Mouse (Mus musculus): ENCODE measurements around the gene Chrnb1. TPM values are rescaled to one million over a fixed set of nuclear protein-coding genes. Genes with fewer than 3 reads are reported as not detected.

Chrnb1 gene
- total RNA-seq (2021), result 100 to 1,000 TPM; 105 to 124 TPM
- long read RNA-seq, experiment 1, transcript Chrnb1-201 (11 exons, 2,155 nt), result major isoform, 70 of 102 reads
- long read RNA-seq, experiment 1, partial matches to known transcripts, result 19 of 102 reads
- long read RNA-seq, experiment 1, other reads (novel, unspliced or antisense), result 13 of 102 reads
- long read RNA-seq, experiment 2, transcript Chrnb1-201 (11 exons, 2,155 nt), result major isoform, 64 of 90 reads
- long read RNA-seq, experiment 2, partial matches to known transcripts, result 14 of 90 reads
- long read RNA-seq, experiment 2, other reads (novel, unspliced or antisense), result 12 of 90 reads

GRCm38 (mm10) chr11:69795168-69795982 lies at the start of gene Chrnb1:
Chrnb1 (minus strand) TSS chr11:69795943.
- peak; percentile 88 for DNase-seq

- DNase-seq, result no peak
Observed at GRCm38 (mm10) chr11:69838714-69839104, 43.0 kb upstream of the Chrnb1 start.

DNA sequence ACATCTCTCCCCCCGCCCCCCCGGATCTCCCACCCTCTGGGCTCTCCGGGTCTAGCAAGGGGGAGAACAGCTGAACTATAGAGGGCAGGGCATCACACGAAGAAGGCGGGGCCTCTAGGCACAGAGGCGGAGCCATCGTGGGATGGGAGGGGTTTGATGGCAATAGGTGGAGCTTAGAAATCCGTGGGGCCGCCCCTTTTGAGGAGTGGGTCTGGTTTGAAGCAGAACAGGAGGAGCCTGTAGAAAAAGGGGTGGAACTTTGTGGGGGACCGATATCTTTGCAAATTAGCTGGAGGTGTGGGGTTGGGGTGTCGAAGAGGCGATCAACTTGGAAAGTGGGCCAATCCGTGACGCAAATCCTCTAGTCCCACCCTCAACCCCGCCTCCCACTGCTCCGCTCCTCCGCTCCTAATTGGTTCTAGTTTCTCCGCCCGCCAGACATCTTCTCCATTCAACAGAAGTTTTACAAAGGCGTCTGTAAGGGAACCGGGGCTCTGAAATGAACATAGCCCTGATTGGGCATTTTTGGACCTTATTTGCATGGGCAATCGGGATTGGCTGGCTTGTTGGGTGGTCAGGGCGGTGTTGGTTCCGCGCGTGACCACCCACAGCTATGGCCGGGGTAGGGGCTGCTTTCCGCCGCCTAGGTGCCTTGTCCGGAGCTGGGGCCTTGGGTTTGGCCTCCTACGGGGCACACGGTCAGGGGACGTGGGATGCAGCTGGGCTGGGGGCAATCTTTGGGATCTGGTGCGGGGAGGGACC lies 42.4 kb upstream of the Chrnb1 start, which contains the start of gene Tmem256:
Tmem256 (plus strand) TSS at position 563 of the 762 bp plus-strand sequence.
- DNase-seq, result peak; percentile 88

DNA sequence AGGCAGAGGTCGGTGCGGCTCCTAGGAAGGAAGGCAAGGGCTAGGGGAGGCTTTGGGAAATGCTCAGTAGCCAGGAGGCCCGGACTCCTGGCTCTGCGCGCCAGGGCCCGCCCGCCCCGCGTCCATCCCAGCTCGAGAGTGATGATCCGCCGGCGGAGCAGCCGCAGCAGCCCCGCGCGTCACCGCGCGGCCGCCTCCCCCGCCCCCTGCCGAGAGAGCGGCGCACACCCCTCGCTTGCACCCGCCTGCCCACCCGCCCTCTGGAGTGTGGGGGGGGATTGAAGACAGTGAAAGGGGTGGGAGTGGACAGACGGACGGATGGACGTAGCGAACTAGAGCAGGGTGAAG lies 41.8 kb upstream of the Chrnb1 start, which contains the start of gene Nlgn2:
Nlgn2 (minus strand) TSS at position 181 of the 348 bp plus-strand sequence.
- DNase-seq, result peak; percentile 76

GRCm38 (mm10) chr11:69836703-69837576 lies 41.2 kb upstream of the Chrnb1 start:
- peak; percentile 59 for DNase-seq

- no peak for DNase-seq
Observed at GRCm38 (mm10) chr11:69835966-69836335, 40.2 kb upstream of the Chrnb1 start.

DNA sequence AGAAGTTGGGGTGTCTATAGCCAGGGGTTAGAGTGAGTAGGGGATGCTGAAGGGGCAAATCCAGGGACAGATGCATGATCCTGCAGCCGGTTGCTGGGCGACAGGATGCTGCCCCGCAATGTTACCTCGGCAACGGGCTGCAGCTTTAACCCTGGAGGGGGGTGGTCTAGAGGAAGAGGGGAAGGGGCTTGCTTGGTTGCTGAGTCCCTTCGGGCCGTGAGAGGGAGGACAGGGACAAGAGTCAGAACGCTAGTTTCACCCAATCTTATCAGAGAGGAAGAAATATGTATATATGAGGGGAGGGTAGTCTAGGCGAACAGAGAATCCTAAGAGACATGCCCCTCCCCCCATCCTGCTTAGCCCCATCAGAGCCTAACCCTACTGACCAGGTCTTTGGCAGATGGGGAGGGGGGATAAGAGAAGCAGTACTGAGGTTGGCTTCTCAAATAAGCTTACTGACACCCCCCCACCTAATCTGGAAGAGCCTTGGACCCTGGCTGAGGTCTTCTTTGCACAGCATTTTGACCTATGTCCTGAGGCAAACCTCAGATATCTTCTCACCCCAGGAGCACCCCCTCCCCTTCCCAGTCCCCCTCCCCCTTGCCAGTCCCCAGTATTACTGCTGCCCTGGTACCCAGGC lies 39.7 kb upstream of the Chrnb1 start:
- DNase-seq, result no peak

DNA sequence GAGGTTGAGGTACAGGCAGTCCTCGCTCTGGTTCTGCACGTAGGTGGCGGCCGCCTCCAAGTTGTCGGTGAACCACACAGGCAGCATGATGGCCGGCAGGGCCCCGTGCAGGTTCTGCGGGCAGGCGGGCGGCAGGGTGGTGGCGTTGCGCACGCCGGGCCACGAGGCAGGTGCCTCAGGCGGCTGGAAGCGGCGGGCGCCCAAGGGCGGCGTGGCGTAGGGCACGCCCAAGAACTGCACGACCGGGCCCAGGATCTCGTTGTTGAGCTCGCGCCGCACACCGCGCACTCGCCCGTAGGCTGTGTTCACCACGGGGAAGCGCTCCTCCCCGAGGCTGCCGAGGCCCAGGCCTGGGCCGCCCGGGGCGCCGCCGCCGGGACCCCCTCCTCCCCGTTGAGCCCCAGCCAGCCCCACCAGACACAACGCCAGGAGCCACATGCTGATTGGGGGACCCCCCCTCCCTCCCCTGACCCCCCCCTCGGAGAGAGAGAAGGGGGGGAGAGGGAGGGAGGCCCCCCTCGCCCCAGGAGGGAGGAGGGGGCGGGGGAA lies 38.3 kb upstream of the Chrnb1 start:
- DNase-seq, result peak; percentile 36

GRCm38 (mm10) chr11:69833554-69833953 lies 37.8 kb upstream of the Chrnb1 start:
- DNase-seq, result no peak

GRCm38 (mm10) chr11:69828832-69829231 lies 33.1 kb upstream of the Chrnb1 start:
- no peak for DNase-seq

- no peak for DNase-seq
Observed at GRCm38 (mm10) chr11:69823456-69823855, 27.7 kb upstream of the Chrnb1 start.

GRCm38 (mm10) chr11:69822080-69822479 lies 26.3 kb upstream of the Chrnb1 start, which contains the start of gene Spem1:
Spem1 (minus strand) TSS chr11:69822180.
- DNase-seq, result no peak

DNA sequence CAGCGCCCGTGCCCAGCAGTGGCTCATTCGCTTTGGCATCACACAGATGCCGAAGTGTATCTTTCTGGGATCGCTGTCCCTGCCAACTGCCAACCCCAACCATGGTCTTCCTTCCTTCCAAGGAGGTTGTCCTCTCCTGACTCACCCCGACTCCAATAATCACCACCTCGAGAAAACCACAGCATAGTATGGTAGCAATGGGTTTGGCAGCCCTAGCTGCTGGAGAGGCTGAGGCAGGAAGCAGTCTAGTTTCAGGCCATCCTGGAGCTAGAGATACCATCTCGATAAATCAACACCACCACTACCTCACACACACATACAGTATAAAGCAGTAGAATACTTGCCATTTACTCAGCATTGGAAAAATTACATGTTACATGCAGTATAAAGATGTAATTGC lies 23.1 kb upstream of the Chrnb1 start:
- no peak for DNase-seq

GRCm38 (mm10) chr11:69818365-69818764 lies 22.6 kb upstream of the Chrnb1 start, which contains the start of gene Spem2:
Spem2 (minus strand) TSS chr11:69818465.
- DNase-seq, result no peak

DNA sequence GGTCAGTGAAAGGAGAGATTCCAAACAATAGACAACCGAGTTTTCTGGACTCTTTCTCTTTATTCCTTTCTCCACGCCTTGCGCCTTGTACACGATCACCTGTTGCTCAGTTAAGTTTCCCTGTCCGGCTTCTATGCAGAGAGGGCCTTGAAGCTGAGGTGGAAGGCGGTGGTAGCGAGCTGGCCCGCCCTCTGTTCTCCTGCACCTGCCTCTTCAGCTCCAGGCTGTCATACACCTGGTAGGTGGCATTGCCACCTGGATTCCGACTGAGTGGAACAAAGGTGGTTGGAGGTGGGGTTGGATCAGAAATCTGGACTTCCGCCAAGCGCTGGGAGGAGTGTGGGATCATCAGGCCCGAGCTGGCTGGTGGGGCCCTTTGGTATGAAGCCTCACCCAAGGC lies 20.8 kb upstream of the Chrnb1 start:
- DNase-seq, result no peak

DNA sequence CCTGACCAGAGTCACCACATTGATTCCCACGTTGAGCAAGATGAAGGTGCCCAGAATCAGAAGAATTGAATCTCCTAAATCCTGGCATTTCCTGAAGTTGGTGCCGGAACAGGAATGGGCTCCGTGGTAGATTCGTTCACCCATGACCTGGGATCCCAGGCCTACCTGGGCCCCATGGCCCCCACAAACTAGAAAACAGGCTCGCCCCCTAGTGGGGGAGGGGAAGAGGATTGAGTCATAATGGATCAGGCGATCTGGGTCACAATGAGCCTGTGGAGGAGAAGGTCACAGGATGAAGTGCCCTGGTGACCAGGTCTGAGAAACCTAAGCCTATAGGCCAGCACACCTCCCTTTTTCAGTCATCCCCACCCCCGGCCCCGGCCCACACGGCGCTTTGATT lies 19.4 kb upstream of the Chrnb1 start, which contains the start of gene Gm39566:
Gm39566 (minus strand) TSS at position 144 of the 400 bp plus-strand sequence.
- DNase-seq, result no peak

DNA sequence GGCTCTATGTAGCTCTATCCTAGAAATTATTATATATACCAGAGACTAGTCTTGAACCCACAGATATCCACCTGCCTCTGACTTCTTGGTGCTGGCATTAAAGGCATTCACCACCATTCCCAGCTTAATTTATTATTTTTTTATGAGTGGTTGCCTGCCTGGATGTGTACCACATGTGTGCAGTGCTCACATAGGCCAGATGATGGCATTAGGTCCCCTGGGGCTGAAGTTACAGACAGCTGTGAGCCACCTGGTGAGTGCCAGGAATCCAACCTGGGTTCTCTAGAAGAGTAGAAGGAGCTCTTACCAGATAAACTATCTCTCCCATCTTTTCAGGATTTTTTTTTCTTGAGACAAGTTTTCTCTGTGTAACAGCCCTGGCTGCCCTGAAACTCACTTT lies 14.5 kb upstream of the Chrnb1 start:
- DNase-seq, result no peak

GRCm38 (mm10) chr11:69807641-69808040 lies 11.9 kb upstream of the Chrnb1 start:
- no peak for DNase-seq

GRCm38 (mm10) chr11:69806378-69806777 lies 10.6 kb upstream of the Chrnb1 start:
- no peak for DNase-seq

Data from gastrocnemius, postnatal 10 days (tissue).